Mouse (Mus musculus) cerebellum, adult 8-10 months (tissue): Measurements from ENCODE around the gene Olfr1116.
"Not testable (repeated sequence)": the region's sequence is repeated elsewhere in the genome, so short reads cannot be mapped to it uniquely, and the experiment has no call there.

Source experiments
- DNase-seq: peaks from one replicate; pipeline ENCODE4 v3.0.0; 2022

Gene Olfr1116

DNA sequence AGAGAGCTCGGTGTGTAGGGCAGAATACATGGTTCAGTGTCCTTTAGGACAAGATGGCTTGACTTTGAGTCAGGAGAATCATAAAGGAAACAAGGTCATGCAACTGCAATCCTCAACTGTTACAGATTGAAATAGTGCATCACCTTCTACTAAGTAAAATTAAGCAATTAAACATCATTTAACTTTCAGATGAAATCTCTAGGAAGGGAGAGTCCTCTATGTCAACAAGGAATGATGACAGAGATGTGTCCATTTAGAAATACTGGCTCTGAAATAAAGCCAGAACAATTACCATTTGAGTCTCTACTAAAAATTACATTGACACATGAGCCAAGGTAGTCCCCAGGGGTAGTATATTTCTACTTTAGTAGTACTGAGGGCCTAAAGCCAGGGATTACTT, at the start of gene Olfr1116:
Olfr1116 (plus strand) TSS at position 301 of the 400 bp plus-strand sequence.
- DNase-seq: no peak

DNA sequence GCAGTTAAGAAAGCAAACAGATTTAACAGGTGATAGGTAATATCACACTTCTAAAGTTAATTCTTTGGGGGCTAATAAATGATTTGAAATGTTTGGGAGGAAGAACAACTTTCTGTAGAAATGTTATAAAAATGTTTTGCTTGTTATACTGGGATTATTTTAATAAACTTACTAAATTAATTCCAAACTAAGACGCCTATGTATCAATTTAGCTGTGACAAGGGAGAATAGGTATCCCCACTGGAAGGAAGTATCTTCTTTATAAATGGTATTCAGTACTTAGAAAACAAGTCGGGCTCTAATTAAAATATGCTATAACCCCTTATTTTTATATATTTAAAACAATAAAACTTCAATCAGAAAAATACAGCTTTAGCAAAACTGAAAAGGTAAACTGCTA, 19.6 kb upstream of the Olfr1116 start, which contains the start of gene Olfr1115:
Olfr1115 (plus strand) TSS at position 301 of the 400 bp plus-strand sequence.
- no peak for DNase-seq

GRCm38 (mm10) chr2:87293977-87294376, 26.6 kb downstream of the Olfr1116 start:
- DNase-seq: not testable (repeated sequence)

- DNase-seq: no peak
Measured at GRCm38 (mm10) chr2:87307281-87307680, 39.9 kb downstream of the Olfr1116 start, which contains the start of gene Olfr1118. Gene Olfr1118, plus strand, starts transcription at chr2:87307581.
